Mouse (Mus musculus) left cerebral cortex, adult 6 months (tissue): Measurements from ENCODE around the gene Pklr. TPM values are rescaled to one million over a fixed set of nuclear protein-coding genes. Genes with fewer than 3 reads are reported as not detected.

Experiments used
- long read RNA-seq, 2 experiments: library from polyadenylated mRNA; unstranded; transcript quantifications; one replicate each; pipeline ENCODE4 v2.0.0; 2019 to 2020
- polyA plus RNA-seq: library from polyadenylated mRNA; unstranded; fragments of <200 nt; fragmentation: Nextera tagmentation; gene quantifications from 2 replicates; pipeline ENCODE4 v1.2.3, GENCODE M21; 2021

The Pklr gene
- polyA plus RNA-seq = not detected in 2 replicates
- long read RNA-seq, experiment 1 = 0 reads
- long read RNA-seq, experiment 2 = 0 reads

GRCm38 (mm10) chr3:89135958-89136357, at the start of gene Pklr:
TSS of gene Pklr (plus strand) at chr3:89136142.

GRCm38 (mm10) chr3:89093175-89093574, 42.8 kb upstream of the Pklr start, which contains the start of gene Rusc1:
TSS of gene Rusc1 (minus strand) at chr3:89093311.

GRCm38 (mm10) chr3:89100811-89101210, 35.1 kb upstream of the Pklr start, which contains the start of gene Gm43738:
TSS of gene Gm43738 (minus strand) at chr3:89101099.

GRCm38 (mm10) chr3:89101812-89102494, 34.0 kb upstream of the Pklr start, which contains the start of gene Fdps:
TSS of gene Fdps (minus strand) at chr3:89101959.

GRCm38 (mm10) chr3:89159616-89160344, 23.8 kb downstream of the Pklr start, which contains the start of gene Hcn3:
TSS of gene Hcn3 (minus strand) at chr3:89160196.

GRCm38 (mm10) chr3:89164506-89165267, 28.7 kb downstream of the Pklr start, which contains the start of gene Clk2:
TSS of gene Clk2 (plus strand) at chr3:89164795.

GRCm38 (mm10) chr3:89177242-89178106, 41.5 kb downstream of the Pklr start, which contains the start of gene Scamp3:
TSS of gene Scamp3 (plus strand) at chr3:89177473.

GRCm38 (mm10) chr3:89183058-89183958, 47.4 kb downstream of the Pklr start, which contains the start of gene Fam189b:
TSS of gene Fam189b (plus strand) at chr3:89183143.

Other genes with a start within 250 kb of the Pklr start
- gene Msto1, start 222.1 kb upstream of the Pklr start, polyA plus RNA-seq = 18.8 and 21.4 TPM in 2 replicates
- gene Ash1l, start 185.5 kb upstream of the Pklr start, polyA plus RNA-seq = 7.1 and 9.1 TPM in 2 replicates
- 98.6 and 110 TPM in 2 replicates for gene Dap3, start 185.0 kb upstream of the Pklr start, polyA plus RNA-seq
- 47.9 and 79.6 TPM in 2 replicates for gene Rusc1, start 42.8 kb upstream of the Pklr start, polyA plus RNA-seq
- 0.10 TPM in 1 of 2 replicates, not detected in the other for gene Gm43738, start 35.0 kb upstream of the Pklr start, polyA plus RNA-seq
- gene Fdps, start 34.2 kb upstream of the Pklr start, polyA plus RNA-seq = 156 and 192 TPM in 2 replicates
- 2.2 and 5.2 TPM in 2 replicates for gene Hcn3, start 24.1 kb downstream of the Pklr start, polyA plus RNA-seq
- gene Clk2, start 28.7 kb downstream of the Pklr start, polyA plus RNA-seq = 3.0 and 3.7 TPM in 2 replicates
- 65.4 and 69.8 TPM in 2 replicates for gene Scamp3, start 41.3 kb downstream of the Pklr start, polyA plus RNA-seq
- gene Fam189b, start 47.0 kb downstream of the Pklr start, polyA plus RNA-seq = 8.2 and 15.5 TPM in 2 replicates
- 24.1 and 25.8 TPM in 2 replicates for gene Gba, start 66.8 kb downstream of the Pklr start, polyA plus RNA-seq
- 8.3 and 12.0 TPM in 2 replicates for gene Thbs3, start 79.0 kb downstream of the Pklr start, polyA plus RNA-seq
- 121 and 135 TPM in 2 replicates for gene Mtx1, start 90.9 kb downstream of the Pklr start, polyA plus RNA-seq
- 0.20 and 0.34 TPM in 2 replicates for gene Muc1, start 92.9 kb downstream of the Pklr start, polyA plus RNA-seq
- 209 and 223 TPM in 2 replicates for gene Krtcap2, start 109.8 kb downstream of the Pklr start, polyA plus RNA-seq
- 23.1 and 27.4 TPM in 2 replicates for gene Trim46, start 110.2 kb downstream of the Pklr start, polyA plus RNA-seq
- 276 and 277 TPM in 2 replicates for gene Dpm3, start 123.2 kb downstream of the Pklr start, polyA plus RNA-seq
- 48.6 and 65.6 TPM in 2 replicates for gene Slc50a1, start 134.4 kb downstream of the Pklr start, polyA plus RNA-seq
- 11.1 and 12.0 TPM in 2 replicates for gene Efna1, start 145.0 kb downstream of the Pklr start, polyA plus RNA-seq
- 5.6 and 31.3 TPM in 2 replicates for gene Efna3, start 186.8 kb downstream of the Pklr start, polyA plus RNA-seq
- 0.30 and 0.44 TPM in 2 replicates for gene Efna4, start 201.9 kb downstream of the Pklr start, polyA plus RNA-seq
- 21.3 and 43.1 TPM in 2 replicates for gene Adam15, start 213.9 kb downstream of the Pklr start, polyA plus RNA-seq
- gene Dcst2, start 225.8 kb downstream of the Pklr start, polyA plus RNA-seq = not detected in 2 replicates
- 1.9 and 2.3 TPM in 2 replicates for gene Dcst1, start 229.1 kb downstream of the Pklr start, polyA plus RNA-seq